Mouse (Mus musculus) layer of hippocampus, adult 9-11 months (tissue): ENCODE measurements at regions not wholly inside any gene's neighbourhood (a gene's known extent, or its start where the extent isn't known, plus 50 kb on each side); places are given as distances from the start of the nearest gene placed in this dataset.

ENCODE experiments used
- DNase-seq: peaks from one replicate; pipeline ENCODE4 v3.0.0; 2022

DNA sequence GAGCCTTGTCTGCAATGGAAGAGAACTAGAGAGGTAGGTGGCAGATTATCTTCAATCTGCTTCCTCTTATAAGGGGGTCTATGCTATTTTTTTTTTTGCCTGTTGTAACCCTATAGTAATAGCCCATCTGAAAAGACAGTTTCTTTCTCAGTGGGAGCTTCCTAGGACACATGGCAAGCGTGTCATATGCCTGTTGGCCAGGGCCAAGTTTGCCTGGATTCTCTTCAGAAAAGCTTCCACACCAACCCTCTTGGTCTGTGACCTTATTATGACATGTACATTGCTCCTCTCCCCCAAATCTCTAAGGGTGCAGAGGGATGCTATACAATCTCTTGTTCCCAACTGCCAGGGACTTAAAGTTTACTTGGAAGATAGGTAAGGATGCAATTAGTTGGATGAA lies 174.8 kb downstream of the Brinp2 start:
- DNase-seq: no peak

DNA sequence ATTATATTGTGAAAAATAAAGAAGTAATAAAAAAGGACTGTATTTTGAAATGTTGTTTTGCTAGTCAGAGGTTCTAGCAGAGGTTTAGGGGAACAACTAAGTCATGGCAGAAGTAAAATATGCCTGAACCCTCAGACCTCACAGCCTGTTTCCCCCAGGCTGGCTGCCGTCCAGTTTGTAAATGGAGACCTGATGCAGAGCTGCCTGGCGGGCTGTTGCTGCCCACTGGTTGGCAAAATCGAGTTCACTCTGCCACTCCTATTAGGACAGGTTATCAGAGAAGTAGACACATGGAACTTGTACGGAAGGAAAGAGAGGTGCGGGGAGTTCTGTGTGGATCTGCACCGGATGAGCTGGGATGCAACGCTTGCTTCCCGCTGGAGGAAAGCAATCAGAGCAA lies 168.5 kb downstream of the Brinp2 start:
- no peak for DNase-seq

DNA sequence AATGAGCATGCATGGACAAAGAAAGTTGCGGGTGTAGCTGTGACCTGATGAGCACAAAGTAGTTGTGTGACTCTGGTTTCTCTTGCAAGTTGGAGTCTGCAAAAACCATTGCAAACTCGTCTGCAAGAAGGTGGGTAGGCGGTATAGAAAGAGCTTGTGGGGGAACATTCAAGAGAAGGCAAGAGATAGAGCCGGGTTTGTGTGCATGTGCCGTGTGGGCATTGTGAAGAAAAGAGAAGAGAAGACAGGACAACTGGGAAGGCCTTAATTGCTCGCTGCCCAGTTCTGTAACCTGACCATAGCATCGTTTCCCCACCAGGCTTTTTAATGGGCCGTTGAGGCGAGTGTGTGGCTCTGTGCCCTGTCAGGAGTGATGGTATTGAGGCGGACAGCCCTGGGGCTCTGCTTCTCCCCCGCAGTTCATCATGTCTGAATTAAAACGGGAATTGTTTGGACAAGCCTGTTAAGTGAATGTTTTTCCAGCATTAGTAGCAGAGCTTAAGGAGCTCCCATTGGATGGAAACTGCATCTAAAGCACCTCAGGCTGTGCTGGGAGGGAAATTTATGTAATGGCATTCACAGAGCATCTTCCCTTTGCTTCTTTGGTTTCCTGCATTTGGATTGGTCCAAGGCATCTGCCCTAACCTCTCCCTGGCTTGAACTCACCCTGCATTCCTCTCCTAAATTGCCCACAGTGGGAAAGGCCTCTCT lies 163.1 kb downstream of the Brinp2 start:
- peak; percentile 61 for DNase-seq

DNA sequence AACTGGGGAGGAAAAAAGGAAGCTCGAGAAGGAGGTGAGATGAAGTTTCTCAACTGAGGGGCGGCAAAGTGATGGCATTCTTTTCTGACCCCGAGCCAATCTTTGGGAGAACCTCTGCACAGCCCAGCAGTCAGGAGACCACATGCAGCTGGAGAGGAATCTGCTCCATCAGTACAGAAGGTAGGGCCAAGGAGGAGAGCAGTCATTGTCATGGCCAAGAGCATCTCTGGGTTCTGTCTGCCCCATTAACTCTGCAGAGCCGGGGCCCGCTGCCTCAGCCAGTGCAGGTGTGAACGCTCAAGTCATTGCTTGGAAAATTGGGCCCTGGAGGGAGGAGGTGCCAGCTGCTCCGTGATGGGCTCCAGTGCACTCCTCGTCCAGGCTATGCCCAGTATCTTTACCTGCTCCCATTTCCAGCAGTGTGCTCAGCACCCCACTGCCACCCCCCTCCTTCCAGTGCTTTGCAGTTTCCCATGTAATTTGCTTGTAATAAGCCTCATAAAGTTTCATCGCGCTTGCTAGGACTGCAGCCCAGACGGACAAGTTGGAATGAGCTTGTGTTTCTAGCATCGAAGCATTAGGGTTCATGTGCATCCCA lies 162.1 kb downstream of the Brinp2 start:
- DNase-seq: no peak
